Mouse (Mus musculus) gastrocnemius, adult 8-10 months (tissue): Measurements from ENCODE around the gene Hepacam. TPM values are rescaled to one million over a fixed set of nuclear protein-coding genes. Genes with fewer than 3 reads are reported as not detected.

Experiments
- DNase-seq, 2 experiments: peaks; one replicate each; pipeline ENCODE4 v3.0.0; 2022; ENCODE audit warnings: low spot score in 2 of 2
- total RNA-seq, 4 experiments: library from RNA; stranded (reverse); gene quantifications; 2 replicates each; pipeline ENCODE4 v1.2.4; 2022

Hepacam gene
- total RNA-seq, 4 experiments from 2014 or later = 0.21 TPM; not detected in 3

DNA sequence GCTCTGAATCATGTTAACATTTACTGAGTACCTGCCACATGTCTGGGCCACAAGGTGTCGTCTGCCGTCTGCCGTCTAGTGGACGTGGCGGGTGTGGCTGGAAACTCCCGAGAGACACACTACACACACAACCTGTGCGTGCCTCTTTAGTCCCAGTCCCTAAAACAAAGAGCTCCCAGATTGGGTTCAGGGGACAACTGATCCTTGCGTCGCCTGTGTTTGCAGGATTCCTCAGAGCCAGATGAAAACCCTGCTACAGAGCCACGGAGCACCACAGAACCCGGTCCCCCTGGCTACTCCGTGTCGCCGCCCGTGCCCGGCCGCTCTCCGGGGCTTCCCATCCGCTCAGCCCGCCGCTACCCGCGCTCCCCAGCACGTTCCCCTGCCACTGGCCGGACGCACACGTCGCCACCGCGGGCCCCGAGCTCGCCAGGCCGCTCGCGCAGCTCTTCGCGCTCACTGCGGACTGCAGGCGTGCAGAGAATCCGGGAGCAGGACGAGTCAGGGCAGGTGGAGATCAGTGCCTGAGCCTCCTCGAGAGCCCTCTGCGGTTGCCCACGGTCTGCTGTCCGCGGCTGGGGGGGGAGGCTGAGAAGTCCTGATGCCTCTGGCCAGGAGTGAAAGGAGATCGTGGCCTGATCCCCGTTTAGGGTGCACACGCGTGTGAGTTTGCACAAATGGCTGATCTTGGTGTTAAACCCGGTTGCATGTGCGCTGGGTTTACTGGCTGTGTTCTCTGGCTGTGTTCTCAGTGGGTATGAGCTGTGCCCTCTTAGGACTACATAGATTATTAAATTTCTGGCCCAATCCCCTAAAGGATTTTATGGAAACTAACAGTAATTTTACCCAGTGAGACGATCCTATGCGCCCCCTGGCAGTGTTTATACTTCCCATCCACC, 17.4 kb downstream of the Hepacam start:
- no peak for DNase-seq

- no peak for DNase-seq
Measured at GRCm38 (mm10) chr9:37390891-37391290, 23.7 kb downstream of the Hepacam start.

GRCm38 (mm10) chr9:37392071-37392470, 24.9 kb downstream of the Hepacam start:
- DNase-seq = no peak

GRCm38 (mm10) chr9:37393482-37394131, 26.5 kb downstream of the Hepacam start:
- no peak for DNase-seq

- DNase-seq = no peak
Measured at GRCm38 (mm10) chr9:37400585-37400984, 33.4 kb downstream of the Hepacam start.

GRCm38 (mm10) chr9:37401802-37402201, 34.7 kb downstream of the Hepacam start, which contains the start of gene Robo4:
Gene Robo4 (plus strand): TSS chr9:37401897.
- no peak for DNase-seq

DNA sequence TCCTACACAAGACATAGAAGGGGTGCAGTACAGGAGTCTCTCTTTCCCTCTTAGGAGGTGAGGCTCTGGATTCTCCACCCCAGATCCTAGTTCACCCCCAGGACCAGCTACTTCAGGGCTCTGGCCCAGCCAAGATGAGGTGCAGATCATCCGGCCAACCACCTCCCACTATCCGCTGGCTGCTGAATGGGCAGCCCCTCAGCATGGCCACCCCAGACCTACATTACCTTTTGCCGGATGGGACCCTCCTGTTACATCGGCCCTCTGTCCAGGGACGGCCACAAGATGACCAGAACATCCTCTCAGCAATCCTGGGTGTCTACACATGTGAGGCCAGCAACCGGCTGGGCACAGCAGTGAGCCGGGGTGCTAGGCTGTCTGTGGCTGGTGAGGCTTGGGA, 35.4 kb downstream of the Hepacam start:
- DNase-seq = no peak

DNA sequence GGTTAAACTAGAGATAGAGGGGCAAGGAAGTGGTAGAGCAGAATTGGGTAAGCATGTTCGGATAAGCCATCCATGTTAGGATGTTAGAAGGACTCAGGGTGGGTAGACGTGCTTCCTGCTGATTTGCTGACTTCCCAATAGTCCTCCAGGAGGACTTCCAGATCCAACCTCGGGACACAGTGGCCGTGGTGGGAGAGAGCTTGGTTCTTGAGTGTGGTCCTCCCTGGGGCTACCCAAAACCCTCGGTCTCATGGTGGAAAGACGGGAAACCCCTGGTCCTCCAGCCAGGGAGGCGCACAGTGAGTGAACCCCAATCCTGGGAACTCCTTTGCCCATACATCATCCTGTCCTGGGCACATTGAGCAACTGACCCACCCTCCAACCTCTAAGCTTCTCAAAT, 35.9 kb downstream of the Hepacam start:
- no peak for DNase-seq

GRCm38 (mm10) chr9:37406372-37406771, 39.2 kb downstream of the Hepacam start:
- no peak for DNase-seq

DNA sequence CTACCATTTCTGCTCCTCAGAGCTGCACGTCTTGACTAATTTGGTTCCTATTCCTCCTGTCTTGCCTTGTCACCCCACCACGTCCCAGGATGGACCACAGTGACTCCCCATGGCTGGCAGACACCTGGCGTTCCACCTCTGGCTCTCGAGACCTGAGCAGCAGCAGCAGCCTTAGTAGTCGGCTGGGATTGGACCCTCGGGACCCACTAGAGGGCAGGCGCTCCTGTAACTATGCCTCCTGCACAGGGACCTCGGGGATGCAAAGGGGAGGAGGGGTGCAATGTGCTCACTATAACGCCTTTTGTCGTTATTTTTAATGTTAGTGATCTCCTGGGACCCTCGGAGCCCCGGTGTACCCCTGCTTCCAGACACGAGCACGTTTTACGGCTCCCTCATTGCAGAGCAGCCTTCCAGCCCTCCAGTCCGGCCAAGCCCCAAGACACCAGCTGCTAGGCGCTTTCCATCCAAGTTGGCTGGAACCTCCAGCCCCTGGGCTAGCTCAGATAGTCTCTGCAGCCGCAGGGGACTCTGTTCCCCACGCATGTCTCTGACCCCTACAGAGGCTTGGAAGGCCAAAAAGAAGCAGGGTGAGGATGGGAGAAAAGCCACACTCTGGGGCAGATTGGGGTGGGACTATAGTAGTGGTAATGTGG, 40.8 kb downstream of the Hepacam start:
- no peak for DNase-seq

GRCm38 (mm10) chr9:37409698-37410445, 42.7 kb downstream of the Hepacam start:
- DNase-seq = no peak

- no peak for DNase-seq
Measured at GRCm38 (mm10) chr9:37412989-37413388, 45.8 kb downstream of the Hepacam start.

GRCm38 (mm10) chr9:37414666-37415065, 47.5 kb downstream of the Hepacam start:
- no peak for DNase-seq

DNA sequence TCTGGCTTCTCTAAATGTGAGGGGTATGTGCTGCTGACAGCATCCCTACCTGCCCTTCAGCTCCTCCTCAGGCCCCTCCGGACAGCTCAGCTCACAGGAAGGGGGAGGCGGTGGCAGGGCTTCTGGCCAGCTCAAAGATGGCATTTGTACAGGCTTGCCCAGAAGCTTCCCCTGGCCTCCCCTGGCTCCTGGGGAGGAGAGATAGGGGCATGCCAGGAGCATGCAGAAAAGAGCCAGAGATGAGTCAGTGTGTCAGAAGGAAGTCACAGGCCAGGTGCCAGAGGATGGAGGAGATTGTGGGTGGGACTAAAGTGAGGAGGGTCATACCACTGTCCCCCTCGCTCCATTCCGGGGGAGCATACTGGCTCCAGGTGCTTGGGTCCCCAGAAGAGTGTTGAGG, 51.6 kb downstream of the Hepacam start:
- DNase-seq = no peak

DNA sequence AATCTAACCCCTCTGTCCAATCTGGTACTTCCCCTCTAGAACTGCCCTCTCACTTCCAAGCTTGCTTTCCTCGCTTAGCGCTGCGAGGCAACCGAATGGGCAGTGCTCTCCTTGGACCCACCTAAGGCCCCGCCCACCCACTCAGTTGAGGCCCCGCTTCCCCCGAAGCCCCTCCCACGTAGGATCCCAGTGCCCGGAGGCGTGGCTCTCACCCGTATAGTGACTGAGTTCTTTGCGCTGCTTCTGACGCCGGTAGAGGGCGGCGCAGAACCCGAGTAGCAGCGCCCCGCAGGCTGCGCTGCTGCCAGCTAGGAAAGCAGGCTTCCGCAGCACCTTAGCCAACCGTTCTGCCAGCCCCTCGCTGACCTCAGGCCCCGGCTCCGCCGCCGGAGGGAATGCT, 53.5 kb downstream of the Hepacam start:
- DNase-seq = peak; percentile 53 to 68

- DNase-seq = peak in 1 of 2 experiments; percentile 19
Measured at GRCm38 (mm10) chr9:37421239-37421638, 54.1 kb downstream of the Hepacam start.

GRCm38 (mm10) chr9:37429326-37429725, 62.2 kb downstream of the Hepacam start:
- no peak for DNase-seq

- DNase-seq = peak; percentile 63 to 78
Measured at GRCm38 (mm10) chr9:37430582-37430981, 63.4 kb downstream of the Hepacam start.

DNA sequence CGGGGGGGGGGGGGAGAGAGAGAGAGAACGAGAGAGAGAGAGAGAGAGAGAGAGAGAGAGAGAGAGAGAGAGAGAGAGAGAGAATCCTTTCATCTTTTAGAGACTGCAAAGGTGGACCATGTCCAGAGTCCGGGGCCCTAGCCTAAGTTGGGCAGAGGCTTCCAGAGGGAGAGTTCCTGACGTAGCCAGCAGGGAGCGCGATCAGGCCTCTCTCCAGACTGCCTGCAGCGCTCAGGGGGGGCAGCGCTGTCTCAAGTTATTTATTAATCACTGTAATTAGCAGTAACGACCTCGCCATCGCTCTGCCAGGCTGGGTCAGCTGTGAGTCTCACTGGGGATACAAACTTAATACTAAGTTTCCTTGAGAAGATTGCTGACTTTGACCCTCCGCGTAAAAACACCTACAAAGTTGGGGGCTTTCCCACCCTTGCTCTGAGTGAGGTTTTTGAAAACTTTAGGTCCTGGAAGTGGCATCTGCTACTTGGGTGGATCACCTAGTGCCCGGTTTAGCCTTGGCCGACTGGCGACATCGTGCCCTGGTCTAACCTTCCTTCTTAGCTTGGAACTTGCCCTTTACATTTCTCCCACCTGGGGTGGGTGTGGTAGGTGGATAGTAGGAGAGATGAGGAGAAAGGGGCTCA, 65.0 kb downstream of the Hepacam start:
- no peak for DNase-seq

GRCm38 (mm10) chr9:37432720-37433421, 65.7 kb downstream of the Hepacam start, which contains the start of gene Robo3:
Gene Robo3 (minus strand): TSS chr9:37433246.
- DNase-seq = no peak
